Mouse (Mus musculus) MEL (cell line): Measurements from ENCODE around the gene Ckmt1.

Source experiments
- CTCF ChIP-seq, 3 experiments: IDR thresholded peaks in 2 of 3; conservative IDR thresholded peaks in 1 of 3; 2 replicates each; pipeline ENCODE4 v1.5.1; 2011 to 2012; ENCODE audit warnings: low read length in 3 of 3, low read depth in 2 of 3, mild to moderate bottlenecking in 2 of 3, improper control_type of control experiment in 1 of 3, inconsistent platforms in 1 of 3, mixed read lengths in 1 of 3, moderate library complexity in 1 of 3; ENCODE audit not compliant: control insufficient read depth in 1 of 3, insufficient read depth in 1 of 3, poor library complexity in 1 of 3, severe bottlenecking in 1 of 3
- GATA1 ChIP-seq: IDR thresholded peaks from 2 replicates; pipeline ENCODE4 v1.6.1; 2011; ENCODE audit warnings: low read depth, low read length, improper control_type of control experiment
- POLR2A ChIP-seq, 2 experiments: IDR thresholded peaks; 2 replicates each; pipeline ENCODE4 v1.6.1; 2011 to 2012; ENCODE audit warnings: low read length in 2 of 2, mild to moderate bottlenecking in 2 of 2, control low read depth in 1 of 2, improper control_type of control experiment in 1 of 2, low read depth in 1 of 2, moderate library complexity in 1 of 2; ENCODE audit not compliant: control insufficient read depth in 1 of 2, insufficient read depth in 1 of 2, poor library complexity in 1 of 2
- SIN3A ChIP-seq: IDR thresholded peaks from 2 replicates; pipeline ENCODE4 v1.6.1; 2012; ENCODE audit warnings: low read length, improper control_type of control experiment, inconsistent platforms
- USF1 ChIP-seq: IDR thresholded peaks from 2 replicates; pipeline ENCODE4 v1.6.1; 2014; ENCODE audit warnings: low read depth, mild to moderate bottlenecking, inconsistent platforms, low read length, improper control_type of control experiment, moderate library complexity

DNA sequence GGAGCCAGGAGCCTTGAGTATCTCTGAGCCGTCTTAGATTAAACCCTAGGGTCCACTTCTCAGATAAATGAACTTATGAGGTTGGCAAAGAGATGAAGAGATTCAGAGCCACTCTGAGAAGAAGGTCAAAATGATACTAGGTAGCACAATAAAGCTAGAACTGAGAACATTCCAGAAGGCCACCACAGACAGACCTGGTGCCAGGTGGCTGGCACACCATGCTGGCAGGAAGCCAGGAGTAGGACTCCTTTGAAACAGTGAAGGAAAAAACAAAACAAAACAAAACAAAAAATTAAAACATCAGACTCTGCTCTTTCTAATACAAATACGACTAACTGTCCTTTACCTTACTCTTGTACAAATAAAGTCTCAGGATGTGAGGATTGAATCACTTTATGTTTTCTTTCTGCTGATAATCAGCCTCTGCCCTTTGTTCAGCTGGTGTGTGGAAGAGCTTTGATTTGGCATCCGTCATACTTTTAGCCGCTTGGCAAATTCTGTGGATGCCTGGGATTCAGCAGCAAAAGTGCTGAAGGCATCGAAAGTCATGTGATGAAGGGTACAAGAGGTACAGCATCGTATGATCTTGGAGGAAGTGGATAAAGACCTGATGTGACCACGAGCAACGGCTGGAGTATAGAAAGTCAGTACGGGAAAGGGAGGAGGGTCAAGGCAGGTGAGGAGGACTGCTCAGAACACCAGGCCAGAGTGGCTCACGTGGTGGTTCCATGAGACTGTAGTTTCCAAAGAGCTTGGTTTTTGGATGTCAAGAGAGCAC, 33.6 kb upstream of the Ckmt1 start:
- TF ChIP-seq CTCF (IDR thresholded peaks at IDR 0.05 in 2 of 3, conservative IDR thresholded peaks at IDR 0.05 in 1 of 3; ENCODE audit: control insufficient read depth in 1 of 3, insufficient read depth in 1 of 3, low read depth in 2 of 3, low read length in 3 of 3, poor library complexity in 1 of 3, severe bottlenecking in 1 of 3) (no peak), SIN3A (no peak), GATA1 (no peak), POLR2A (IDR thresholded peaks at IDR 0.05; ENCODE audit: control insufficient read depth in 1 of 2, insufficient read depth in 1 of 2, low read depth in 1 of 2, low read length in 2 of 2, poor library complexity in 1 of 2) (no peak), USF1 (no peak)
